Mouse (Mus musculus) ES-E14 (cell line): ENCODE measurements around the gene Myo16.

Experiments
- CHD2 ChIP-seq: IDR thresholded peaks from 2 replicates; pipeline ENCODE4 v1.6.1; 2014; ENCODE audit warnings: mild to moderate bottlenecking, low read depth, low read length, inconsistent platforms
- HCFC1 ChIP-seq: IDR thresholded peaks from 2 replicates; pipeline ENCODE4 v1.6.1; 2012; ENCODE audit warnings: low read length, inconsistent platforms, borderline replicate concordance; ENCODE audit not compliant: insufficient read depth
- MAFK ChIP-seq: IDR thresholded peaks from 2 replicates; pipeline ENCODE4 v1.6.1; 2014; ENCODE audit warnings: mild to moderate bottlenecking, low read depth, low read length, inconsistent platforms; ENCODE audit not compliant: insufficient read depth
- ZC3H11A ChIP-seq: IDR thresholded peaks from 2 replicates; pipeline ENCODE4 v1.6.1; 2012; ENCODE audit warnings: low read depth, mild to moderate bottlenecking, inconsistent platforms, low read length, borderline replicate concordance
- ZNF384 ChIP-seq: IDR thresholded peaks from 2 replicates; pipeline ENCODE4 v1.6.1; 2012; ENCODE audit warnings: low read depth, low read length, inconsistent platforms

- TF ChIP-seq HCFC1 (no peak), ZC3H11A (no peak), MAFK (no peak), CHD2 (no peak), ZNF384 (no peak)
These were observed 316.6 kb downstream of the Myo16 start for GRCm38 (mm10) chr8:10470280-10470679.
